Mouse (Mus musculus) midbrain, embryonic 12.5 days (tissue): Measurements from ENCODE around the gene Rhag. TPM values are rescaled to one million over a fixed set of nuclear protein-coding genes. Genes with fewer than 3 reads are reported as not detected.

Experiments used
- ATAC-seq: fragments of 200-750 bp; cut with Nextera tagmentation; 2 replicates; pipeline ENCODE4 v1.8.0; 2017; ENCODE audit warnings: low read depth, moderate TSS enrichment, moderate library complexity; ENCODE audit not compliant: low FRiP score
- H3K27ac ChIP-seq: fragments of 300-500 bp; sonication (generic); replicated peaks from 2 replicates; pipeline ENCODE4 v1.5.1; 2016; ENCODE audit warnings: mild to moderate bottlenecking
- H3K27me3 ChIP-seq: fragments of 300-500 bp; sonication (generic); 2 replicates; pipeline ENCODE4 v1.6.1; 2016; ENCODE audit warnings: mild to moderate bottlenecking
- H3K36me3 ChIP-seq: fragments of 300-500 bp; sonication (generic); 2 replicates; pipeline ENCODE4 v1.6.1; 2016
- H3K4me1 ChIP-seq: fragments of 300-500 bp; sonication (generic); 2 replicates; pipeline ENCODE4 v1.6.1; 2016
- H3K4me2 ChIP-seq: fragments of 300-500 bp; sonication (generic); replicated peaks from 2 replicates; pipeline ENCODE4 v1.6.1; 2016; ENCODE audit warnings: mild to moderate bottlenecking, moderate library complexity
- H3K4me3 ChIP-seq: fragments of 300-500 bp; sonication (generic); 2 replicates; pipeline ENCODE4 v1.5.1; 2016; ENCODE audit warnings: mild to moderate bottlenecking
- H3K9ac ChIP-seq: fragments of 300-500 bp; sonication (generic); replicated peaks from 2 replicates; pipeline ENCODE4 v1.6.1; 2016; ENCODE audit warnings: mild to moderate bottlenecking, moderate library complexity
- H3K9me3 ChIP-seq: fragments of 300-500 bp; sonication (generic); 2 replicates; pipeline ENCODE4 v1.6.1; 2016; ENCODE audit warnings: mild to moderate bottlenecking
- WGBS: fragments of 180-500 bp; shearing (Covaris S2); methylation state at CpG from one replicate; pipeline ENCODE4 v1.1.7; 2016; 5-methylcytosine and 5-hydroxymethylcytosine counted together
- polyA plus RNA-seq: library from polyadenylated mRNA; unstranded; fragments of >200 nt; fragmentation: Nextera tagmentation; extraction: Ambion mirVana; gene quantifications from 2 replicates; pipeline ENCODE4 v1.2.1, GENCODE M21; 2016

The Rhag gene
- polyA plus RNA-seq, 1 experiment from 2014 or later = 3.4 TPM

GRCm38 (mm10) chr17:40879924-40880691, 69.2 kb downstream of the Rhag start, which contains the start of gene 9130008F23Rik:
Gene 9130008F23Rik, minus strand, starts transcription at chr17:40880559.
- no peak within 1 kb of the TSS for H3K27ac ChIP-seq
- H3K4me3 ChIP-seq = peak within 1 kb of the TSS; percentile 51
- H3K9me3 ChIP-seq = no peaks in the 10 kb centered on the region
- H3K27me3 ChIP-seq = peaks cover 4% of the 10 kb centered on the region; the same call in 1 of the 2 replicates
- peaks cover 10% of the 10 kb centered on the region; the same call in 1 of the 2 replicates for H3K4me1 ChIP-seq
- peak within 1 kb of the TSS; percentile 55 for H3K9ac ChIP-seq
- H3K4me2 ChIP-seq = peak within 1 kb of the TSS; percentile 85
- H3K36me3 ChIP-seq = no peaks in the 10 kb centered on the region
- ATAC-seq = peak; percentile 83
- WGBS = under 1% methylated on average over 40 of the region's 40 CpGs

GRCm38 (mm10) chr17:40882172-40882571, 71.2 kb downstream of the Rhag start:
- H3K9ac ChIP-seq = no peak overlapping the region
- 91% methylated on average over 6 of the region's 6 CpGs for WGBS
- no peak overlapping the region for H3K27ac ChIP-seq
- no peaks in the 10 kb centered on the region for H3K36me3 ChIP-seq
- H3K4me3 ChIP-seq = no peak overlapping the region
- ATAC-seq = no peak
- peaks cover 4% of the 10 kb centered on the region; the same call in 1 of the 2 replicates for H3K27me3 ChIP-seq
- peaks cover 10% of the 10 kb centered on the region; the same call in 1 of the 2 replicates for H3K4me1 ChIP-seq
- H3K4me2 ChIP-seq = no peak overlapping the region
- no peaks in the 10 kb centered on the region for H3K9me3 ChIP-seq

- no peaks in the 10 kb centered on the region for H3K9me3 ChIP-seq
- ATAC-seq = no peak
- 88% methylated on average over 4 of the region's 4 CpGs for WGBS
- no peak overlapping the region for H3K4me2 ChIP-seq
- no peak overlapping the region for H3K27ac ChIP-seq
- no peaks in the 10 kb centered on the region for H3K36me3 ChIP-seq
- H3K4me1 ChIP-seq = 0 out of 2 replicates have a peak, but pooled peaks cover 3% of the 10 kb centered on the region
- no peak overlapping the region for H3K4me3 ChIP-seq
- no peak overlapping the region for H3K9ac ChIP-seq
- H3K27me3 ChIP-seq = peaks cover 4% of the 10 kb centered on the region; the same call in 1 of the 2 replicates
Observed at GRCm38 (mm10) chr17:40885155-40885554, 74.2 kb downstream of the Rhag start.

DNA sequence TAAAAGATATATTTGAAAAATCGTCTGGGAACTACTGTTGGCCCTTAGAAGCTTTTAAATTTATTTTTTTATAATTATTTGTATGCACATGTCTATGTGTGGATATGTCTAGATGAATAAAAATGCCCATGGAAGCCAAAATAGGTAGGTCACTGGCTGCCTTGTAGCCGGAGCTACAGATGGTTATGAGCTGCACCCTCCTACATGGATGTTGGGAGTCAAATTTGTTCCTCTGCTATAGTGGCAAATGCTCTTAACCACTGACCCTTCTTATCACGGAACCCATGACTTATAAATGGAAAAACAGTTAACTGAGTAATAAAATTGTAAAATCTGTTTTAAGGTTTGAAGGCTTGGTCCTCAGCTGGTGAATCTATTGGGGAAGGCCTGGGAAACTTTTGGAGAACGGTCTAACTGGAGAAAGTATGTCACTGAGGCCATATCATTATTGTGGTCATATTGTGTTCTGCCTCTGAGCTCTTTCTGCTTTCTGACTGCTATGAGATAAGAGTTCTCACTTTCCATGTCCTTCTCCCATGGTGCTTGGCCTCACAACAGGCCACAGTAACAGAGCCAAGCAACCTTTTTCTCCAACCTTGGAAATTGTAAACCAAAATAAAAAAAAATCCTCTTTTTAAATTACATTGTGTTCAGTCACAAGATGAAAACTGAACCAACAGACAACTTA, 77.1 kb downstream of the Rhag start:
- Histone ChIP-seq H3K36me3 (no peaks in the 10 kb centered on the region), H3K4me2 (no peak overlapping the region), H3K27ac (no peak overlapping the region), H3K27me3 (no peaks in the 10 kb centered on the region), H3K4me1 (no peaks in the 10 kb centered on the region), H3K4me3 (no peak overlapping the region), H3K9me3 (no peaks in the 10 kb centered on the region), H3K9ac (no peak overlapping the region)
- 80% methylated on average over 4 of the region's 4 CpGs for WGBS
- ATAC-seq = no peak

Other genes with a start within 250 kb of the Rhag start
- gene Esp6, start 249.6 kb upstream of the Rhag start, polyA plus RNA-seq = not detected in 2 replicates
- not detected in 2 replicates for gene Esp4, start 212.5 kb upstream of the Rhag start, polyA plus RNA-seq
- not detected in 2 replicates for gene Esp3, start 179.1 kb upstream of the Rhag start, polyA plus RNA-seq
- not detected in 2 replicates for gene Esp1, start 84.0 kb upstream of the Rhag start, polyA plus RNA-seq
- not detected in 2 replicates for gene Crisp2, start 4.1 kb upstream of the Rhag start, polyA plus RNA-seq
- gene 9130008F23Rik, start 69.4 kb downstream of the Rhag start, polyA plus RNA-seq = 0.63 and 1.1 TPM in 2 replicates
- not detected in 2 replicates for gene Glyatl3, start 103.2 kb downstream of the Rhag start, polyA plus RNA-seq
- gene Mut, start 123.6 kb downstream of the Rhag start, polyA plus RNA-seq = 25.4 and 27.1 TPM in 2 replicates
- gene Cenpq, start 123.9 kb downstream of the Rhag start, polyA plus RNA-seq = 28.6 and 28.8 TPM in 2 replicates